Comparison of ENCODE assay signal across 9 mouse cellular contexts in the genomic region with DNA sequence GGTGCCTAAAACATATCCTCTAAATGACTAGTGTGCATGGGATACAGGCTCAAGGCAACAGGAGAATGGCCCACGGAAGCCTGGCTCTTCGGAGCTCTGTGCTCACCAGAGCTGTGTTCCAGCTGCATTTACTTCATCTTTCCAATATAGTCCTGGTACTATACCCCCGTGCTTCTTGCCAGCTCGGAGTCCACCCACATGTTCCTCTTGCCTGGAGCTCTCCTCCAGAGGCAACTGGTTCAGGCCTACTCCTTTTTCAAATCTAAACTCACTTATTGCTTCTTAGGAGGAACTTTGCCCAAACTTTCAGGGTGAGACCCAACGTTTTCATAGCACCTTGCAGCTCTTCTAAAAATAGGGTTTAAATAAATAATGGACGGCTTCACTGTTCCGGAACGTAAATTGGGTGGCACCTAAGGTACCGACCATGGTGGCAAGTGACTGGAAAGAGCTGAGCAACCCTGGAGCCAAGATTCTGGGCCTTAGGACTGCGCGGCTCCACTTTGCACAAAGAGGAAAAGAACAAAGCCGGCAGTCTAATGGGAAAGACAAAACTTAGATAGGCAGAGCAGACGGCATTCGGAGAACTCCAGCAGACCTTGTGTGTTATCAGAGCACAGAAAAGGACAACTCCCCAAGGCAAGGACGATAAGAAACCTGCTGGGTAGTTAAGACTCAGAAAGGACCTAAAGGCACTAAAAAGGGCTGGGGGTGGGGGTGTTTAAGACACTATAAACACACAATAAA.
DNase-seq lines count a peak whose midpoint lies in the region; ATAC-seq lines count a peak whose summit lies in the region.
"Had no signal": no experiment of that assay in that cellular context is flagged by ENCODE, and none has a peak within 500 bp of the region (broad histone marks: within the 10 kb centered on the region; RNA-seq: fewer than 3 reads in every experiment).

No protein-coding gene starts in this region.

- no peaks in the 10 kb centered on the region for H3K27me3 ChIP-seq in heart, embryonic 13.5 days (replicated peaks)
- H3K27me3 ChIP-seq in intestine, embryonic 16.5 days (replicated peaks; ENCODE audit: control insufficient read depth, insufficient read depth, low read length), result no peaks in the 10 kb centered on the region
- H3K27me3 ChIP-seq in stomach, embryonic 16.5 days (ENCODE audit: control insufficient read depth, insufficient read depth, low read length), result no peaks in the 10 kb centered on the region
- H3K27me3 ChIP-seq: limb, embryonic 12.5 days had no signal

- H3K36me3 ChIP-seq in heart, embryonic 13.5 days, result no peaks in the 10 kb centered on the region
- no peaks in the 10 kb centered on the region for H3K36me3 ChIP-seq in intestine, embryonic 16.5 days (ENCODE audit: control insufficient read depth, insufficient read depth, low read length)
- H3K36me3 ChIP-seq in stomach, embryonic 16.5 days (ENCODE audit: control insufficient read depth, insufficient read depth, low read length), result no peaks in the 10 kb centered on the region
- H3K36me3 ChIP-seq: limb, embryonic 12.5 days had no signal

- DNase-seq in heart, postnatal 4 days, result no peak
- peak; percentile 72 for DNase-seq in ovary, adult 18-20 months (ENCODE audit: low spot score)
- no peak for DNase-seq in ovary, postnatal 10 days (ENCODE audit: low spot score)
- no peak for DNase-seq in thymus, postnatal 14 days
- no peak for DNase-seq in lung, postnatal 36 days

- peaks cover 28% of the 10 kb centered on the region for H3K4me1 ChIP-seq in heart, embryonic 13.5 days
- peaks cover 8% of the 10 kb centered on the region for H3K4me1 ChIP-seq in intestine, embryonic 16.5 days (ENCODE audit: control insufficient read depth, insufficient read depth, low read length)
- H3K4me1 ChIP-seq in stomach, embryonic 16.5 days (ENCODE audit: control insufficient read depth, insufficient read depth, low read length), result no peaks in the 10 kb centered on the region; the same call in none of the 2 replicates

- H3K9ac ChIP-seq in heart, embryonic 13.5 days, result peak overlapping the region; percentile 47; the same call in 1 of the 2 replicates
- no peak overlapping the region for H3K9ac ChIP-seq in intestine, embryonic 16.5 days (ENCODE audit: low read depth, low read length)
- H3K9ac ChIP-seq in stomach, embryonic 16.5 days (ENCODE audit: low read length), result no peak overlapping the region
- H3K9ac ChIP-seq: limb, embryonic 12.5 days had no signal

- WGBS in heart, embryonic 13.5 days, result 31% methylated on average over 15 of the region's 15 CpGs
- 68% methylated on average over 15 of the region's 15 CpGs for WGBS in intestine, embryonic 16.5 days
- WGBS in stomach, embryonic 16.5 days, result 69% methylated on average over 15 of the region's 15 CpGs

- H3K4me3 ChIP-seq in heart, embryonic 13.5 days, result no peak overlapping the region
- no peak overlapping the region for H3K4me3 ChIP-seq in intestine, embryonic 16.5 days (ENCODE audit: low read length)
- H3K4me3 ChIP-seq in stomach, embryonic 16.5 days (replicated peaks; ENCODE audit: low read length), result no peak overlapping the region
- H3K4me3 ChIP-seq: limb, embryonic 12.5 days had no signal

- H3K27ac ChIP-seq in heart, embryonic 13.5 days (replicated peaks), result peak overlapping the region; percentile 64
- H3K27ac ChIP-seq in intestine, embryonic 16.5 days (ENCODE audit: low read length), result peak overlapping the region; percentile 24; the same call in 1 of the 2 replicates
- no peak overlapping the region for H3K27ac ChIP-seq in stomach, embryonic 16.5 days (ENCODE audit: low read length)
- H3K27ac ChIP-seq: limb, embryonic 12.5 days had no signal

- peak overlapping the region; percentile 24 for H3K4me2 ChIP-seq in heart, embryonic 13.5 days
- no peak overlapping the region for H3K4me2 ChIP-seq in intestine, embryonic 16.5 days (ENCODE audit: low read depth, low read length)
- no peak overlapping the region; the same call in 1 of the 2 replicates for H3K4me2 ChIP-seq in stomach, embryonic 16.5 days (ENCODE audit: low read depth, low read length)

- no peak for ATAC-seq in heart, embryonic 13.5 days (ENCODE audit: extremely low read depth, insufficient number of reproducible peaks, low FRiP score, low TSS enrichment)
- peak; percentile 86 for ATAC-seq in intestine, embryonic 16.5 days
- ATAC-seq in stomach, embryonic 16.5 days (ENCODE audit: insufficient read depth, low FRiP score), result peak; percentile 50

- H3K9me3 ChIP-seq in heart, embryonic 13.5 days, result no peaks in the 10 kb centered on the region
- no peaks in the 10 kb centered on the region for H3K9me3 ChIP-seq in intestine, embryonic 16.5 days (ENCODE audit: control insufficient read depth, low read length)
- H3K9me3 ChIP-seq in stomach, embryonic 16.5 days (replicated peaks; ENCODE audit: control insufficient read depth, low read length), result no peaks in the 10 kb centered on the region
- H3K9me3 ChIP-seq: limb, embryonic 12.5 days had no signal
